8 mouse cellular contexts compared by ENCODE assay signal in genomic region chr10:67862331-67862730, GRCm38 (mm10). TPM values are rescaled to one million over a fixed set of nuclear protein-coding genes. Genes with fewer than 3 reads are reported as not detected.
DNase-seq lines count a peak whose midpoint lies in the region; ATAC-seq and TF ChIP-seq lines count a peak whose summit lies in the region.

No protein-coding gene starts in this region.

- no peak overlapping the region for H3K4me2 ChIP-seq in limb, embryonic 14.5 days (replicated peaks; ENCODE audit: low read depth, low read length, severe bottlenecking)

- H3K4me1 ChIP-seq in testis, adult 2 months (ENCODE audit: control insufficient read depth, insufficient read depth, low read length), result no peaks in the 10 kb centered on the region
- no peaks in the 10 kb centered on the region for H3K4me1 ChIP-seq in limb, embryonic 14.5 days (ENCODE audit: control insufficient read depth, insufficient read depth, low read length)

- H3K36me3 ChIP-seq in testis, adult 2 months (ENCODE audit: control insufficient read depth, insufficient read depth, low read length), result no peaks in the 10 kb centered on the region
- no peaks in the 10 kb centered on the region for H3K36me3 ChIP-seq in limb, embryonic 14.5 days (ENCODE audit: control insufficient read depth, insufficient read depth, low read length)

- no peaks in the 10 kb centered on the region for H3K27me3 ChIP-seq in testis, adult 2 months (ENCODE audit: control insufficient read depth, insufficient read depth, low read length)
- H3K27me3 ChIP-seq in limb, embryonic 14.5 days (ENCODE audit: control insufficient read depth, insufficient read depth, low read length), result no peaks in the 10 kb centered on the region

- no peak overlapping the region for H3K4me3 ChIP-seq in testis, adult 2 months (ENCODE audit: control insufficient read depth, low read depth, low read length)
- no peak overlapping the region for H3K4me3 ChIP-seq in limb, embryonic 14.5 days (replicated peaks; ENCODE audit: low read length)

- peak; percentile 49 to 56 for DNase-seq in cerebellum, postnatal 14 days
- no peak for DNase-seq in cerebellum, adult 11 months
- DNase-seq in testis, postnatal 14 days (ENCODE audit: low spot score), result no peak
- peak; percentile 59 for DNase-seq in forelimb bud, embryonic 11.5 days (ENCODE audit: low read depth, low spot score)
- DNase-seq in limb, embryonic 14.5 days (ENCODE audit: low spot score), result peak; percentile 67
- peak; percentile 42 for DNase-seq in thymus, postnatal 4 days
- DNase-seq in frontal cortex, postnatal 10 days (ENCODE audit: low spot score in 2 of 2), result no peak

- no peak overlapping the region for H3K27ac ChIP-seq in testis, adult 2 months (ENCODE audit: control insufficient read depth, insufficient read depth, low read depth, low read length)
- H3K27ac ChIP-seq in limb, embryonic 14.5 days (replicated peaks; ENCODE audit: low read depth, low read length), result no peak overlapping the region

- peak; percentile 16; the same call in 1 of the 2 replicates for TF ChIP-seq CTCF in testis, adult 2 months (IDR thresholded peaks at IDR 0.05; ENCODE audit: control insufficient read depth, insufficient read depth, insufficient replicate concordance, low read depth, low read length)

- no peak for ATAC-seq in limb, embryonic 14.5 days (ENCODE audit: low FRiP score, low read depth)

- WGBS in limb, embryonic 14.5 days, result 13% methylated on average over 7 of the region's 7 CpGs

- H3K9me3 ChIP-seq in limb, embryonic 14.5 days (ENCODE audit: control insufficient read depth, low read length), result no peaks in the 10 kb centered on the region

- H3K9ac ChIP-seq in limb, embryonic 14.5 days (ENCODE audit: low read depth, low read length, severe bottlenecking), result no peak overlapping the region

- TF ChIP-seq POLR2A in testis, adult 2 months (IDR thresholded peaks at IDR 0.05; ENCODE audit: control insufficient read depth, low read depth, low read length), result no peak
- no peak for TF ChIP-seq POLR2A in limb, embryonic 14.5 days (IDR thresholded peaks at IDR 0.05; ENCODE audit: borderline replicate concordance, extremely low read depth, insufficient read depth, insufficient read length)

RNA-seq across cellular contexts. Expression of gene Zfp365, which starts 50.1 kb away (rescaled TPM):
- 0.05 and 0.30 TPM in 2 replicates for polyA plus RNA-seq in testis, adult 2 months (2012; rRNA removed)
- polyA plus RNA-seq in limb, embryonic 14.5 days (2012; rRNA removed), result 1.5 and 1.6 TPM in 2 replicates
- 1.5 and 2.0 TPM in 2 replicates for polyA plus RNA-seq in limb, embryonic 14.5 days (2014; fragmentation: Nextera tagmentation; extraction: Ambion mirVana)

Comparison
In these comparisons a context has a peak if more than half of its experiments do, and no peak if none do; other contexts are left out.
1. DNase-seq: peak in cerebellum, postnatal 14 days (2 of 2), forelimb bud, embryonic 11.5 days (single experiment), limb, embryonic 14.5 days (single experiment) and thymus, postnatal 4 days (single experiment); none in cerebellum, adult 11 months (single experiment), testis, postnatal 14 days (single experiment) and frontal cortex, postnatal 10 days (0 of 2).